Mouse (Mus musculus) heart, adult 2 months (tissue): ENCODE results near the gene Brd3os. TPM values are rescaled to one million over a fixed set of nuclear protein-coding genes. Genes with fewer than 3 reads are reported as not detected.

Experiments used
- DNase-seq, 2 experiments: peaks; one replicate each; pipeline ENCODE4 v3.0.0; 2021
- H3K27ac ChIP-seq: fragments of 200-600 bp; 2 replicates; pipeline ENCODE4 v1.8.1; 2022
- H3K27me3 ChIP-seq: fragments of 200-500 bp; 2 replicates; pipeline ENCODE4 v1.6.1; 2012; ENCODE audit warnings: mild to moderate bottlenecking, low read length, inconsistent platforms, mixed read lengths; ENCODE audit not compliant: control insufficient read depth, insufficient read depth
- H3K36me3 ChIP-seq: fragments of 200-500 bp; 2 replicates; pipeline ENCODE4 v1.6.1; 2012; ENCODE audit warnings: low read length, inconsistent platforms; ENCODE audit not compliant: control insufficient read depth, insufficient read depth
- H3K4me1 ChIP-seq: fragments of 200-500 bp; 2 replicates; pipeline ENCODE4 v1.6.1; 2011; ENCODE audit warnings: low read length; ENCODE audit not compliant: control insufficient read depth, insufficient read depth
- H3K4me3 ChIP-seq: fragments of 200-600 bp; 2 replicates; pipeline ENCODE4 v1.8.1; 2022
- H3K79me2 ChIP-seq: fragments of 200-500 bp; replicated peaks from 2 replicates; pipeline ENCODE4 v1.6.1; 2012; ENCODE audit warnings: mild to moderate bottlenecking, inconsistent platforms, low read length, moderate library complexity, mixed read lengths; ENCODE audit not compliant: control insufficient read depth, insufficient read depth
- H3K9ac ChIP-seq: fragments of 200-500 bp; 2 replicates; pipeline ENCODE4 v1.6.1; 2012; ENCODE audit warnings: low read depth, mild to moderate bottlenecking, control low read depth, inconsistent platforms, low read length, mixed read lengths
- CTCF ChIP-seq: fragments of 200-600 bp; IDR thresholded peaks from 2 replicates; pipeline ENCODE4 v1.8.1; 2022; ENCODE audit warnings: antibody characterized with exemption, mild to moderate bottlenecking, moderate library complexity
- EP300 ChIP-seq: fragments of 200-500 bp; IDR thresholded peaks from 2 replicates; pipeline ENCODE4 v1.6.1; 2011; ENCODE audit warnings: low read depth, low read length, control low read depth; ENCODE audit not compliant: insufficient read depth
- POLR2A ChIP-seq: fragments of 200-500 bp; IDR thresholded peaks from 2 replicates; pipeline ENCODE4 v1.6.1; 2011; ENCODE audit warnings: mild to moderate bottlenecking, low read depth, low read length, control low read depth; ENCODE audit not compliant: insufficient read depth
- WGBS: fragments of 180-500 bp; shearing (Covaris S2); methylation state at CpG from one replicate; pipeline ENCODE4 v1.1.7; 2018; 5-methylcytosine and 5-hydroxymethylcytosine counted together
- intact Hi-C: fragments of 180-260 bp; cut with DNase I; formaldehyde crosslinking; loops from one replicate; pipeline ENCODE4 v1.15.1; 2025
- microRNA-seq, 2 experiments: library from miRNA; unstranded; fragments of <30 nt; microRNA quantifications; one replicate each; pipeline ENCODE4 v1.2.0; 2021
- polyA plus RNA-seq: library from polyadenylated mRNA; depleted of rRNA; stranded (reverse); fragments of >200 nt; gene quantifications from 2 replicates; pipeline ENCODE4 v1.2.3, GENCODE M21; 2012; rRNA removed
- total RNA-seq, 2 experiments: library from RNA; stranded (reverse); gene quantifications; 2 replicates each; pipeline ENCODE4 v1.2.3; 2021

The Brd3os gene
- total and polyA plus RNA-seq, 3 experiments: 0.65 to 3.9 (median 0.98) TPM

DNA sequence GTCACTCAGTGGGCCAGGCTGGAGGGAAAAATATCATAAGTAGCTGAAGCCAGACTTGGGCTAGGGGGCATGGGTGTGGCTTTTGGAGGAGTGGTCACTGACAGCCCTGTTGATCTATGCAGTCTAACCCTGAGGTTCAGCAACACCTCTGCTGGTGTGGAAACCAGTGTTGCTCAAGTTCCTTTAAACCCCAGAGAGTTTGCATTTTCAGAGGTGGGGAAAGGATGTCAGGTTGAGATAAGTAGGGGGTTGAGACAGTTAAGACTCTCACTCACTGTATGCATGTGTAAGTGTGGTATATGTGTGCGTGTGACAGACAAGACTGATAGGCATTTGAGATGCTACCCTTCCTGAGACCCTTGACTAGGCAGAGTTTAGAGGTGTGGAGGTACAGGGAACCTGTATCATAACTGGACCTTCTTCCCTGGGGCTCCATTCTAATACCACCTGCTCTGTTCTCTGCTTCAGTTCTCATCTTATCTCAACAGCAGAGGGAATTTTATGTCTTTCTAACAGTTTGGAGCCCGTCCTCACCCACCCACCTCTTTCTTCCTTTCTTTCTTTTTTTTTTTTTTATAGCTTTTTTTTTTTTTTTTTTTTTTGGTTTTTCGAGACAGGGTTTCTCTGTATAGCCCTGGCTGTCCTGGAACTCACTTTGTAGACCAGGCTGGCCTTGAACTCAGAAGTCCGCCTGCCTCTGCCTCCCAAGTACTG is 45.4 kb downstream of the Brd3os start:
- no peaks in the 10 kb centered on the region for H3K27me3 ChIP-seq
- no peak overlapping the region for H3K4me3 ChIP-seq
- no peak overlapping the region for H3K9ac ChIP-seq
- no peak for TF ChIP-seq CTCF
- TF ChIP-seq POLR2A: no peak
- TF ChIP-seq EP300: no peak
- WGBS: 71% methylated on average over 3 of the region's 4 CpGs
- intact Hi-C loops: no loop called here
- DNase-seq: no peak
- no peaks in the 10 kb centered on the region for H3K79me2 ChIP-seq
- no peak overlapping the region for H3K27ac ChIP-seq
- H3K36me3 ChIP-seq: no peaks in the 10 kb centered on the region
- H3K4me1 ChIP-seq: no peaks in the 10 kb centered on the region

DNA sequence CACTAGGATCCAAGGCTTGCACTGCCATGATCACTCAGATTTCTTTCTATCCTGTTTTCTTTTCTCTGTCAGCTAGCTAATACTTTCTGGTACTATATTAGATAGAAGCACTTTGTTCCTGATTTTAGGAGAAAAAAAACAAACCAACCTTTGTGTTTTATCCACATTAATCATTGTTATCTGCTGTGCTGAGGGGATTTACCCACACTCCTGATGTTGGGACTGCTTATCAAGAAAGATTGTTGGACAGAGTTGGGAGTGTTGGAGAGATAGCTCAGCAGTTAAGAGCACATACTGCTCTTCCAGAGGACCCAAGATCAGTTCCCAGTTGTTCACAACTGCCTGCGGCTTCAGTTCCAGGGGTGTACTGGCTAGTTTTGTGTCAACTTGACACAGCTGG is 46.2 kb downstream of the Brd3os start:
- Histone ChIP-seq H3K9ac (no peak overlapping the region), H3K27me3 (no peaks in the 10 kb centered on the region), H3K79me2 (no peaks in the 10 kb centered on the region), H3K4me1 (no peaks in the 10 kb centered on the region), H3K27ac (no peak overlapping the region), H3K36me3 (no peaks in the 10 kb centered on the region), H3K4me3 (no peak overlapping the region)
- no peak for DNase-seq
- TF ChIP-seq POLR2A: no peak
- no peak for TF ChIP-seq EP300
- TF ChIP-seq CTCF: no peak
- intact Hi-C loops: no loop called here
- WGBS: 92% methylated on average over 1 of the region's 1 CpGs

- H3K9ac ChIP-seq: no peak overlapping the region
- H3K4me3 ChIP-seq: no peak overlapping the region
- 61% methylated on average over 2 of the region's 2 CpGs for WGBS
- no peaks in the 10 kb centered on the region for H3K27me3 ChIP-seq
- no peak for DNase-seq
- H3K79me2 ChIP-seq: no peaks in the 10 kb centered on the region
- no peaks in the 10 kb centered on the region for H3K36me3 ChIP-seq
- intact Hi-C loops: no loop called here
- no peak overlapping the region for H3K27ac ChIP-seq
- TF ChIP-seq CTCF (no peak), EP300 (no peak)
- H3K4me1 ChIP-seq: no peaks in the 10 kb centered on the region
Observed at GRCm38 (mm10) chr2:27490939-27491338, 48.8 kb downstream of the Brd3os start.

Small RNA genes within 50 kb of the gene (microRNA-seq; reads per million reads assigned to microRNA genes)
- gene Gm24049 (0 reads per million in 2 experiments), gene Mir7578 (0 reads per million in 2 experiments)

Other genes with a start within 250 kb of the Brd3os start
- 1 to 10 TPM; 4.7 to 6.5 TPM for gene Sardh, start 194.0 kb upstream of the Brd3os start, total RNA-seq
- 18.0 and 19.1 TPM in 2 replicates for gene Sardh, start 194.0 kb upstream of the Brd3os start, polyA plus RNA-seq
- gene Vav2, start 15.3 kb upstream of the Brd3os start, total RNA-seq: 10 to 100 TPM; 11.3 to 12.5 TPM
- 11.9 and 16.9 TPM in 2 replicates for gene Vav2, start 15.3 kb upstream of the Brd3os start, polyA plus RNA-seq
- gene Brd3, start 65.3 kb downstream of the Brd3os start, total RNA-seq: 10 to 100 TPM; 27.0 to 28.7 TPM
- gene Brd3, start 65.3 kb downstream of the Brd3os start, polyA plus RNA-seq: 12.5 and 13.1 TPM in 2 replicates
- gene Wdr5, start 72.8 kb downstream of the Brd3os start, total RNA-seq: 10 to 100 TPM; 24.0 to 24.8 TPM
- 18.6 and 27.4 TPM in 2 replicates for gene Wdr5, start 72.8 kb downstream of the Brd3os start, polyA plus RNA-seq
- gene Rxra, start 234.1 kb downstream of the Brd3os start, total RNA-seq: 10 to 100 TPM; 45.1 to 52.0 TPM
- 42.7 and 52.6 TPM in 2 replicates for gene Rxra, start 234.1 kb downstream of the Brd3os start, polyA plus RNA-seq